Mouse (Mus musculus): ENCODE results near the gene Rybp. TPM values are rescaled to one million over a fixed set of nuclear protein-coding genes. Genes with fewer than 3 reads are reported as not detected.
A peak's percentile ranks its signal among the peaks of the same experiment; 100 is the strongest.

Gene Rybp
- polyA plus RNA-seq, 1 experiment from 2014 or later = 7.5 TPM

- Histone ChIP-seq H3K27me3 (ENCODE audit: control insufficient read depth, insufficient read depth, low read length) (peaks cover 4% of the 10 kb centered on the region), H3K4me1 (ENCODE audit: control insufficient read depth in 2 of 2, insufficient read depth in 2 of 2, low read length in 2 of 2) (peaks cover 8 to 33% of the 10 kb centered on the region in 2 experiments), H3K4me3 (ENCODE audit: control insufficient read depth in 1 of 2, insufficient read depth in 1 of 2, low read depth in 1 of 2, low read length in 2 of 2) (peak overlapping the region; percentile 67 to 77), H3K27ac (replicated peaks in 1 of 2; ENCODE audit: control insufficient read depth in 1 of 2, insufficient read depth in 1 of 2, low read depth in 2 of 2, low read length in 2 of 2) (peak overlapping the region; percentile 20 to 70; a peak in 3 of 4 replicates), H3K4me2 (ENCODE audit: low read length) (peak overlapping the region; percentile 99), H3K36me3 (ENCODE audit: control insufficient read depth, insufficient read depth, low read length) (0 out of 2 replicates have a peak, but pooled peaks cover 2% of the 10 kb centered on the region), H3K9ac (ENCODE audit: low read length) (peak overlapping the region; percentile 89), H3K9me3 (ENCODE audit: control insufficient read depth, low read length) (no peaks in the 10 kb centered on the region)
- WGBS = 1% methylated on average over 23 of the region's 23 CpGs
- no peak; the same call in none of the 2 replicates for ATAC-seq (ENCODE audit: insufficient number of reproducible peaks, insufficient read depth, low FRiP score, low read depth)
Observed at GRCm38 (mm10) chr6:100288016-100288729, 888 bp upstream of the Rybp start.

DNA sequence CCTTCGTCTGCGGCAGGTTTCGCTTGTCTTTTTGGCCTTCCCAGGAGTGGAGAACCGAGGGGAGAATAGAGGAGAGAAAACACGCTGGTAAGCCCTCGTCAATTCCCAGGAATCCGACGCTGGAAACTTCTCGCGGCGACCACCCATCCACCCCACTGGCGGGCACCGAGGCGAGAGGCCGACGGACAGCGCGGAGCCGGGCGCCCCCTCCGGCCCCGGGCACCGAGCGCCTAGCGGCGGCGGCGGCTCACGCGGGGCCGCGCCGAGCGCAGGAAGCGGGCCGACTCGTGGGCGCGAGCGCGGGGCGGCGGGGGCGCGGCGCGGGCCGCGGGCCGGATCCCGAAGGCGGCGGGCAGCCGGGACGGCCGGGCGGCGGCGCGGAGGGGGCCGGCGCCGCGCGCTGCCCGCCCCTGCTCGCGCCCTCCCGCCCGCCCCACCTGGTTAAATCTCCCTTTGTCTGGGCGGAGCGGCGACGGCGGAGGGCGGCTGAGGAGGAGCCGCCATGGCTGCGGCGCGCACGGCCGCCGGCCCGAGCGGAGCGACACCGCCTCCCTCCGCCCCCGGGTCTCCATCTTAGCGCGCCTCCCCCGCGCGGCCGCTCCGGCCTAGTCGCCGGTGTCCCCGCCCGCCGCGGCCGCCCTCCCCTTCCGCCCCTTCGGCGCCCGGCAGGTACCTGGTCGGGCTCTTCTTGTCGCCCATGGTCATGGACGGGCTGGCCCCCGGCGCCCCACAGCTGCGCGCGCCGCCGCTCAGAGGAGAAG, 532 bp downstream of the Rybp start:
- peak overlapping the region; percentile 67 to 86 for H3K4me3 ChIP-seq (ENCODE audit: control insufficient read depth in 1 of 2, insufficient read depth in 1 of 2, low read depth in 1 of 2, low read length in 2 of 2)
- H3K27ac ChIP-seq (replicated peaks in 1 of 2; ENCODE audit: control insufficient read depth in 1 of 2, insufficient read depth in 1 of 2, low read depth in 2 of 2, low read length in 2 of 2) = peak overlapping the region; percentile 79 to 95
- ATAC-seq (ENCODE audit: insufficient number of reproducible peaks, insufficient read depth, low FRiP score, low read depth) = peak; percentile 65
- H3K27me3 ChIP-seq (ENCODE audit: control insufficient read depth, insufficient read depth, low read length) = peaks cover 4% of the 10 kb centered on the region
- WGBS = 1% methylated on average over 38 of the region's 117 CpGs
- H3K4me1 ChIP-seq (ENCODE audit: control insufficient read depth in 2 of 2, insufficient read depth in 2 of 2, low read length in 2 of 2) = peaks cover 8 to 34% of the 10 kb centered on the region in 2 experiments
- peak overlapping the region; percentile 58 for H3K4me2 ChIP-seq (ENCODE audit: low read length)
- H3K9me3 ChIP-seq (ENCODE audit: control insufficient read depth, low read length) = no peaks in the 10 kb centered on the region
- H3K9ac ChIP-seq (ENCODE audit: low read length) = peak overlapping the region; percentile 89
- 0 out of 2 replicates have a peak, but pooled peaks cover 2% of the 10 kb centered on the region for H3K36me3 ChIP-seq (ENCODE audit: control insufficient read depth, insufficient read depth, low read length)

DNA sequence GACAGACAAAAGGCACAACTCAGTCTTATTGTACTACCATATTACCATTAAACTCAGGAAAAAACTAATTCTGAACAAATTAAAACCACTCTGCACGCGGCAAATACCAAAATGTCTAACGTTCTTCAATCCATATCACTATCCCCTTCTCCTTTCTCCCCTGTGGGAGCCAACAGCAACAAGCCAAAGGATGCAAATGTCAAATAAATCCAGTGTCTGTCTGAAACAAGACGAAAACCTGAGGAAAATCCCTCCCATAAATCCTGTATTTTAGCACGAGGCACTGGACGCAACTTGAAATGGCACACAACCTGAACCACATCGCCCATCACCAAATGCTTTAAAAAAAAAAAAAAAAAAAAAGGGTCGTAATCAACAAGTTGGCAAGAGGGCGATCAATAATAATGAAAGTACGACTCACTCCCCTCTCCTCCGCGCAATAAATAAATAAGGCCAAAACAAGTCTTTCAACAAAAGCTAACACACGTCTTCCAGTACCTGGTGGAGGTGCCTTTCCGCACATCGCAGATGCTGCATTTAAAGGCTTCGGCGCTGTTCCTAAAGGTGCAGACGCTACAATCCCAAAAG, 1.2 kb downstream of the Rybp start:
- Histone ChIP-seq H3K27me3 (ENCODE audit: control insufficient read depth, insufficient read depth, low read length) (peaks cover 4% of the 10 kb centered on the region), H3K4me2 (ENCODE audit: low read length) (peak overlapping the region; percentile 58), H3K27ac (replicated peaks in 1 of 2; ENCODE audit: control insufficient read depth in 1 of 2, insufficient read depth in 1 of 2, low read depth in 2 of 2, low read length in 2 of 2) (peak overlapping the region; percentile 57 to 95), H3K4me3 (ENCODE audit: control insufficient read depth in 1 of 2, insufficient read depth in 1 of 2, low read depth in 1 of 2, low read length in 2 of 2) (peak overlapping the region; percentile 67 to 86), H3K9me3 (ENCODE audit: control insufficient read depth, low read length) (no peaks in the 10 kb centered on the region), H3K9ac (ENCODE audit: low read length) (peak overlapping the region; percentile 89), H3K36me3 (ENCODE audit: control insufficient read depth, insufficient read depth, low read length) (0 out of 2 replicates have a peak, but pooled peaks cover 2% of the 10 kb centered on the region), H3K4me1 (ENCODE audit: control insufficient read depth in 2 of 2, insufficient read depth in 2 of 2, low read length in 2 of 2) (peaks cover 8 to 34% of the 10 kb centered on the region in 2 experiments)
- ATAC-seq (ENCODE audit: insufficient number of reproducible peaks, insufficient read depth, low FRiP score, low read depth) = no peak
- WGBS = 4% methylated on average over 18 of the region's 18 CpGs

- H3K4me2 ChIP-seq (ENCODE audit: low read length) = no peak overlapping the region
- 95% methylated on average over 1 of the region's 1 CpGs for WGBS
- H3K27ac ChIP-seq (replicated peaks in 1 of 2; ENCODE audit: control insufficient read depth in 1 of 2, insufficient read depth in 1 of 2, low read depth in 2 of 2, low read length in 2 of 2) = no peak overlapping the region
- no peaks in the 10 kb centered on the region for H3K27me3 ChIP-seq (ENCODE audit: control insufficient read depth, insufficient read depth, low read length)
- H3K36me3 ChIP-seq (ENCODE audit: control insufficient read depth, insufficient read depth, low read length) = no peaks in the 10 kb centered on the region
- H3K4me3 ChIP-seq (ENCODE audit: control insufficient read depth in 1 of 2, insufficient read depth in 1 of 2, low read depth in 1 of 2, low read length in 2 of 2) = no peak overlapping the region
- no peak overlapping the region for H3K9ac ChIP-seq (ENCODE audit: low read length)
- H3K4me1 ChIP-seq (ENCODE audit: control insufficient read depth in 2 of 2, insufficient read depth in 2 of 2, low read length in 2 of 2) = peaks cover 6 to 33% of the 10 kb centered on the region in 2 experiments
- ATAC-seq (ENCODE audit: insufficient number of reproducible peaks, insufficient read depth, low FRiP score, low read depth) = no peak
- H3K9me3 ChIP-seq (ENCODE audit: control insufficient read depth, low read length) = no peaks in the 10 kb centered on the region
Observed at GRCm38 (mm10) chr6:100278841-100279240, 8.4 kb downstream of the Rybp start.

DNA sequence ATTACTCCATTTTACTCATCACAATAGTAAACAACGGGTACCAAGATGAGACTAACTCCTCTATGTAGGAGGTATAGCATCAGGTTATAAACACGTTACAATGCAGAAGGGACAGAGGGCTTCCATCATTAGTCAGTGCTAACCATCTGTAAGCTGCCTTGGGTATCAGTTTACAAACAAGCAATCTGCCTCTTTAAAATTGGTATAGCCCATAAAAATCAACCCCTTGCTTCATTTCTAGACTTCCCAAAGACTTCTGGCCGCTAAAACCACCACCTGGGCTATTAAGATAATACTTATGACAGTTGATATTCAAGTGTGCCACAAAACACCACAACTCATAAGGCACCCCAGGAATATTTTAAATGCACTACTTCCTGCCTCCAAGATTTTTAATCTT, 10.9 kb downstream of the Rybp start:
- H3K4me3 ChIP-seq (ENCODE audit: control insufficient read depth in 1 of 2, insufficient read depth in 1 of 2, low read depth in 1 of 2, low read length in 2 of 2) = no peak overlapping the region
- H3K36me3 ChIP-seq (ENCODE audit: control insufficient read depth, insufficient read depth, low read length) = no peaks in the 10 kb centered on the region
- H3K4me2 ChIP-seq (ENCODE audit: low read length) = no peak overlapping the region
- WGBS = 93% methylated on average over 3 of the region's 3 CpGs
- H3K27ac ChIP-seq (replicated peaks in 1 of 2; ENCODE audit: control insufficient read depth in 1 of 2, insufficient read depth in 1 of 2, low read depth in 2 of 2, low read length in 2 of 2) = no peak overlapping the region
- no peak for ATAC-seq (ENCODE audit: insufficient number of reproducible peaks, insufficient read depth, low FRiP score, low read depth)
- no peaks in the 10 kb centered on the region for H3K9me3 ChIP-seq (ENCODE audit: control insufficient read depth, low read length)
- H3K9ac ChIP-seq (ENCODE audit: low read length) = no peak overlapping the region
- H3K4me1 ChIP-seq (ENCODE audit: control insufficient read depth in 2 of 2, insufficient read depth in 2 of 2, low read length in 2 of 2) = peaks cover 6 to 34% of the 10 kb centered on the region in 2 experiments
- H3K27me3 ChIP-seq (ENCODE audit: control insufficient read depth, insufficient read depth, low read length) = no peaks in the 10 kb centered on the region

DNA sequence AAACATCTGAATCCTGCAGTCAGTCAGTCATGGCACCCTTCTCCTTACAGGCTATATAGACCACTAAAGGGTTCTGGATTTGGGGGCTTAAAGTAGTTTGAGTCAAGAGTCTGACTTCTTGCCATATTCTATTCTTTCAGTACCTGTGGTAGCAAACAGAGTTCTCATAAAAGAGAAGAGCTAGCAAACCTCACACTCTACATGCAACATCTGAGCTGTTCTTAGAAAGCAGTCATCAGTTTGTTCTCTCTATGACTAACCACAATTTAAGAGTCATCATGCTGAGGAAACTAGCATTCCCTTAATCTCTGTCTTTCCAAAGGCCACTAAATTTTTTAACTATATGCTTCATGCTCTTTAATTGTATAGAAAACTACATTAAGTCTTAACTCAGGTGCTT, 11.6 kb downstream of the Rybp start:
- Histone ChIP-seq H3K27me3 (ENCODE audit: control insufficient read depth, insufficient read depth, low read length) (no peaks in the 10 kb centered on the region), H3K4me2 (ENCODE audit: low read length) (no peak overlapping the region), H3K36me3 (ENCODE audit: control insufficient read depth, insufficient read depth, low read length) (no peaks in the 10 kb centered on the region), H3K9me3 (ENCODE audit: control insufficient read depth, low read length) (no peaks in the 10 kb centered on the region), H3K4me1 (ENCODE audit: control insufficient read depth in 2 of 2, insufficient read depth in 2 of 2, low read length in 2 of 2) (peaks cover 6 to 40% of the 10 kb centered on the region in 2 experiments), H3K4me3 (ENCODE audit: control insufficient read depth in 1 of 2, insufficient read depth in 1 of 2, low read depth in 1 of 2, low read length in 2 of 2) (no peak overlapping the region), H3K9ac (ENCODE audit: low read length) (no peak overlapping the region), H3K27ac (replicated peaks in 1 of 2; ENCODE audit: control insufficient read depth in 1 of 2, insufficient read depth in 1 of 2, low read depth in 2 of 2, low read length in 2 of 2) (no peak overlapping the region)
- ATAC-seq (ENCODE audit: insufficient number of reproducible peaks, insufficient read depth, low FRiP score, low read depth) = no peak

- Histone ChIP-seq H3K4me3 (ENCODE audit: control insufficient read depth in 1 of 2, insufficient read depth in 1 of 2, low read depth in 1 of 2, low read length in 2 of 2) (no peak overlapping the region), H3K9me3 (ENCODE audit: control insufficient read depth, low read length) (no peaks in the 10 kb centered on the region), H3K9ac (ENCODE audit: low read length) (no peak overlapping the region), H3K4me2 (ENCODE audit: low read length) (no peak overlapping the region), H3K27me3 (ENCODE audit: control insufficient read depth, insufficient read depth, low read length) (no peaks in the 10 kb centered on the region), H3K4me1 (ENCODE audit: control insufficient read depth in 2 of 2, insufficient read depth in 2 of 2, low read length in 2 of 2) (peaks cover 3 to 30% of the 10 kb centered on the region in 2 experiments), H3K36me3 (ENCODE audit: control insufficient read depth, insufficient read depth, low read length) (no peaks in the 10 kb centered on the region), H3K27ac (replicated peaks in 1 of 2; ENCODE audit: control insufficient read depth in 1 of 2, insufficient read depth in 1 of 2, low read depth in 2 of 2, low read length in 2 of 2) (no peak overlapping the region)
- 48% methylated on average over 1 of the region's 1 CpGs for WGBS
- ATAC-seq (ENCODE audit: insufficient number of reproducible peaks, insufficient read depth, low FRiP score, low read depth) = no peak
Observed at GRCm38 (mm10) chr6:100273556-100273955, 13.7 kb downstream of the Rybp start.
